Mouse (Mus musculus) heart, adult 2 months (tissue): ENCODE data around the gene Prrx2.
"Not testable (repeated sequence)": the region's sequence is repeated elsewhere in the genome, so short reads cannot be mapped to it uniquely, and the experiment has no call there.

Source experiments
- CTCF ChIP-seq: fragments of 200-600 bp; IDR thresholded peaks from 2 replicates; pipeline ENCODE4 v1.8.1; 2022; ENCODE audit warnings: antibody characterized with exemption, mild to moderate bottlenecking, moderate library complexity
- EP300 ChIP-seq: fragments of 200-500 bp; IDR thresholded peaks from 2 replicates; pipeline ENCODE4 v1.6.1; 2011; ENCODE audit warnings: low read depth, low read length, control low read depth; ENCODE audit not compliant: insufficient read depth
- POLR2A ChIP-seq: fragments of 200-500 bp; IDR thresholded peaks from 2 replicates; pipeline ENCODE4 v1.6.1; 2011; ENCODE audit warnings: mild to moderate bottlenecking, low read depth, low read length, control low read depth; ENCODE audit not compliant: insufficient read depth

- TF ChIP-seq POLR2A, CTCF, EP300: not testable (repeated sequence)
These were observed 81.2 kb downstream of the Prrx2 start for GRCm38 (mm10) chr2:30915933-30916332.
